Mouse (Mus musculus) hematopoietic stem cell, adult 5-6 weeks (primary cell): ENCODE results near the gene Mamld1. TPM values are rescaled to one million over a fixed set of nuclear protein-coding genes. Genes with fewer than 3 reads are reported as not detected.
"Not testable (repeated sequence)": the region's sequence is repeated elsewhere in the genome, so short reads cannot be mapped to it uniquely, and the experiment has no call there.

Source experiments
- ATAC-seq, 2 experiments: fragments of 125-278 bp in 1 of 2; replicated peaks in 1 of 2; 2 replicates each; pipeline ENCODE4 v1.8.0; 2016 to 2017; ENCODE audit warnings: inconsistent platforms in 2 of 2, mild to moderate bottlenecking in 2 of 2, moderate number of reproducible peaks in 2 of 2, low read depth in 1 of 2, moderate TSS enrichment in 1 of 2; ENCODE audit not compliant: low FRiP score in 2 of 2, poor library complexity in 2 of 2, severe bottlenecking in 2 of 2, insufficient read depth in 1 of 2, low TSS enrichment in 1 of 2
- total RNA-seq: library from RNA; stranded (forward); fragments of 172-1452, 232-1000 nt; gene quantifications from 2 replicates; pipeline ENCODE4 v1.2.3, GENCODE M21; 2017

Mamld1 gene
- 0.25 and 0.74 TPM in 2 replicates for total RNA-seq

- ATAC-seq: peak; percentile 29 to 47; a peak in 3 of 4 replicates
Measured at GRCm38 (mm10) chrX:71049864-71050576, at the start of gene Mamld1. TSS of gene Mamld1 (plus strand) at chrX:71050256.

DNA sequence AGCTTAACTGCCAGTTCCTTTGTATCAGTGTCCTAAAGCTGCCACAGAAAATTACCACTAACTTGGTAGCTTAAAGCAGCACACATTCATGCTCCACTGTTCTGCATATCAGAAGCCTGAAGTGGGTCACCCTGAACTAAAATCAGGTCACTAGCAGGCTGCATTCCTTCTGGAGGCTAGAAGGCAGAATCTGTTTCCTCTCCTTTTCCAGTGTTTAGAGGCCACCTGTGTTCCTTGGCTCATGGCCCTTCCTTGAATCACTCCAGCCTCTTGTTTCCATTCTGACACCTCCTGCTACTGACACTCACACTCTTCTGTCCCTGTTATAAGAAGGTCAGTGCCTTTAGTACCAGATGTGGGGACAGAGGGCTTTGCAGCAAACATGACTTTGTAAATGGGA is 25.3 kb upstream of the Mamld1 start:
- no peak for ATAC-seq

DNA sequence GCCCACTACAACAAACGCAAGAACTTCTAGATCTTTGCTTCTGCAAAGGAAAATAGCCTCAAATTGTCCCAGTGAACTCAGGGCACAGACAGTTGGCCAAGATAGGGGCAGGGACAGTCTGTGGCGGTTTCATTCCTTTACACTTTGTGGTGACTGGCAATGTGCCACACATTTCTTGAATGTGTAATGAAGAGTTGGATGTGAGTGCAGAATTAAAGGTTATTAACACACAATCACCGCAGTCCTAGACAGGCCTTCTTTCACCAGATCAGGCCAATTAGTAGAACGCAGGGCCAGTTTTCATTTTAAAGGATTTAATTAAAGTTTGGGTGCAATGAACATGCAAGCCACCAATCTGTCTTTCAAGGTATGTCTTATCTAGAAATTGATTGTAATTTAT is 22.0 kb upstream of the Mamld1 start:
- no peak for ATAC-seq

- not testable (repeated sequence) for ATAC-seq
Measured at GRCm38 (mm10) chrX:71028976-71029375, 21.1 kb upstream of the Mamld1 start.

DNA sequence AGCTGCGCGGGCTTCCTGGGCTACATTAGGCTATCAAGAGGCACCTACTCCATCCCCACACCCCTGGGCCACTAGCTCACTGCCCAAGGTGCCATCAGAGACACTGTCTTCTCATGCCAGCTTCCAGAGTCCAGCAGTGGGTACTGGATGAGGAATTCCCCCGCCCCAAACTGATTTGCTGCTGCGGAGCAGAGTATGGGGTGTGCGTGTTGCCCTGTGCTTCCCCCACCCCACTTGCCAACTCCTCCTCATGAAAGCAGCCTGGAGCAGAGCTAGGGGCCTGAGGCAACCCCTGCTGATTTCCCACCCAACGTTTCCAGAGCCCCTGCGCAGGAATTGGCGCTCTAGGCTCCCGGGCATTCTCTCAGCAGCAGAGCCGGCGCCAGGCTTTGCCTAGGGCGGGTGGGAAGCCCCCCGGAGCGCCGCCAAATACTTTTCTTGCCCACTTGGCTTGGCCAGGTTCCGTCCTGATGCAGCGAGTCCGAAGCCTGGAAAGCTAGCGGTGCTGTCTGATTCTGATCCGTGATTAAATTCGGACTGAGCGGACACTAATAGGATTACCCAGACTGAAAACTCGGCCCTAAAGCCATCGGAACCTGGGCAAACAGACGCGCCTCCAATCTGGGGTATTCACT is 738 bp downstream of the Mamld1 start:
- no peak for ATAC-seq

GRCm38 (mm10) chrX:71051361-71052114 is 1.5 kb downstream of the Mamld1 start:
- ATAC-seq: no peak; a peak in 1 of 4 replicates

GRCm38 (mm10) chrX:71052115-71052478 is 2.0 kb downstream of the Mamld1 start:
- ATAC-seq: peak; percentile 39 to 69

GRCm38 (mm10) chrX:71052481-71053216 is 2.6 kb downstream of the Mamld1 start:
- ATAC-seq: peak; percentile 33 to 40; a peak in 3 of 4 replicates

- no peak for ATAC-seq
Measured at GRCm38 (mm10) chrX:71053246-71053645, 3.2 kb downstream of the Mamld1 start.

GRCm38 (mm10) chrX:71056968-71057367 is 6.9 kb downstream of the Mamld1 start:
- ATAC-seq: no peak

- ATAC-seq: no peak
Measured at GRCm38 (mm10) chrX:71085092-71085807, 35.2 kb downstream of the Mamld1 start.

DNA sequence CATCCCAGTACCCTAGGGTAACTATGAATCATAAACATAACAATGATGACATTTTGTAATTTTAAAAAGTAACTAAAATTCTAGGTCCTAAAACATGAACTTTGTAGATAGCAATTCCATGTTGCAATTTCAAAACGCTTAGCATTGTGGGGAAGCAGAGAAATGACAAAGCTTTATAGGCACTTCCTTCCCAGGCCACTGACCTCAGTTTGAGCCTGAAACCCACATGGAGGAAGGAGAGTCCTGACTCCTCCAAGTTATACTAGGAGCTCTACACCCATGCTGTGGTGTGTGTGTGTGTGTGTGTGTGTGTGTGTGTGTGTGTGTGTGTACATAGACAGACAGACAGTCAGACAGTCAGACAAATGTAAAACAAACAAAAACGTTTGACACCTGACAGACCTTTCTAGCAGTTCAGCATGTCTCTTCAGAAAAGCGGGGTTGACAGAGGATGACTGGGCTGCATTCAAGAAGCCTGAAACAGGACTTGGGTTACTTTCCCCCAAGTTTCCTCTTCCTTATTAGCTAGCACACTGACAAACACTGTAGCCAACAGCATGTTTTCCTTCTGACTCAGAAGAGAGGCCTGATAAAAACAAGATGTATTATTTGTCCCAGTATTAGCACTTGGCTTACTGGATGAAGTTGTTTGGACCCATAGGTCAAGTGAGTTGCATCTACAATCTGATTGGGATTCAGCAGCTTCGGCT is 37.5 kb downstream of the Mamld1 start:
- peak; percentile 56 to 62; a peak in 2 of 4 replicates for ATAC-seq

- ATAC-seq: no peak
Measured at GRCm38 (mm10) chrX:71088080-71088414, 38.0 kb downstream of the Mamld1 start.

DNA sequence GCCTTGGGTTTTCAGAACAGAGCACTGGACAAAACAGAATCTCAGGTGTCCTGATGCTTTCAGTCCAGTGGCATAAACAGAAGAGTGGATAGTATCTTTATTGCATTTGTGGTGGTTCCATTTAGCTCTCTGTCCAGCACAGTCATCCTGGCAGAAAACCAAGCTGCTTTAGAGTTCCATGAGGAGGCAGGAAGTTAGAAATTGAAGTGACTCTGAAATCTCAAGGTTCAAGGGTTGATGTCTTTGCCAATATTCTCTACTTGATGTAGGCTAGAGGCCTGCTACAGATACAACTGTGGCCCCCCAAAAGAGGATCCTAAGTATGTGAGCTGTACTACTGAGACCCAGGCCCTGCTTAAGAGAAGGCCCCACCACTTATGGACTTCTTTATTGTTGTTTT is 55.8 kb downstream of the Mamld1 start:
- ATAC-seq: no peak

GRCm38 (mm10) chrX:71106392-71106791 is 56.3 kb downstream of the Mamld1 start:
- no peak for ATAC-seq

DNA sequence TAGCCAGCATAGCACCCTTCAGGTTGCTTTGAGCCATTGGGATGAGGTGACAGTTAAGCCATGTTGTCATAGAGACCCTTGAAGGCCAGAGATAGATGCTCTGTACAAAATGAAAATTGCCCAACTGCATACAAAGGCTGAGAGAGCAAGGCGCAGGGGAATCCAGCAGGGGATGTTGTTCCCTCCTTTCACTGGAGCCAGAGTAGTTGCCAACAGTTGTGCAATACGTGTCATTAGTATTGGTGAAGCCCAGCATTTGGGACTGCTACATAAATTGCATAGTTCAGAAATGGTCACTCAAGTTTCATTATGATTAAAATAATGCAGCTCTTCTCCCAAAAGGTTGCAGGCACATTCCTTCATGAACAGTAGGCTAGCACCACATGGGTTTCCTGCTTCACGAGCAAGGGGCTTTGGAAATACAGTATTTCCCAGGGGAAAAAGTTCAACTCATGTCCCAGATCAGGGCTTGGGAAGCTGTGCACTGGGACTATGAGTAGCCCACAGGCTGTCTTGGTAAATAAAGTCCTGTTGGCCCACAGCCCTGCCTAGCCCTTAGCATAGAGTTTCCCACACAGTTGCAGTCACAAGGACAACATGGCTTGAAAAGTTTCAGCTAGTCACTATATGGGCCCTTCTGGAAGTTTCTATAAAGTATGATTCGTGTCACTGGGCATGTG is 58.1 kb downstream of the Mamld1 start:
- ATAC-seq: no peak
